Mouse (Mus musculus): ENCODE measurements around the gene 0610040J01Rik. TPM values are rescaled to one million over a fixed set of nuclear protein-coding genes. Genes with fewer than 3 reads are reported as not detected.

The 0610040J01Rik gene
- total RNA-seq, 2 experiments from 2014 or later, result 7.4 TPM

GRCm38 (mm10) chr5:63949195-63949594 lies 137.0 kb downstream of the 0610040J01Rik start:
- DNase-seq (ENCODE audit: low spot score in 2 of 2), result no peak

Other genes starting within 250 kb of the 0610040J01Rik start
- gene Nwd2, start 163.3 kb upstream of the 0610040J01Rik start, total RNA-seq (2021), result 10 to 100 TPM; 32.5 to 33.5 TPM
- 10 to 100 TPM; 15.2 to 16.6 TPM for gene Rell1, start 156.5 kb downstream of the 0610040J01Rik start, total RNA-seq (2021)